Mouse (Mus musculus) A20 (cell line): ENCODE measurements around the gene Capzb.

ENCODE experiments used
- DNase-seq: peaks from one replicate; pipeline ENCODE4 v3.0.0-alpha.2; 2011; ENCODE audit warnings: low read depth, low spot score

The Capzb gene

GRCm38 (mm10) chr4:139305521-139305920, 112.8 kb downstream of the Capzb start:
- DNase-seq, result peak; percentile 89

GRCm38 (mm10) chr4:139307916-139308315, 115.2 kb downstream of the Capzb start:
- peak; percentile 76 for DNase-seq

- DNase-seq, result peak; percentile 74
These were observed 117.0 kb downstream of the Capzb start for GRCm38 (mm10) chr4:139309651-139310050.

GRCm38 (mm10) chr4:139310171-139310898, 117.6 kb downstream of the Capzb start, which contains the start of the genes Pqlc2 and Akr7a5:
Gene Pqlc2 (minus strand): TSS chr4:139310708.
Gene Akr7a5 (plus strand): TSS chr4:139310744.
- DNase-seq, result peak; percentile 95

- peak; percentile 55 for DNase-seq
These were observed 118.4 kb downstream of the Capzb start for GRCm38 (mm10) chr4:139310899-139311701.

DNA sequence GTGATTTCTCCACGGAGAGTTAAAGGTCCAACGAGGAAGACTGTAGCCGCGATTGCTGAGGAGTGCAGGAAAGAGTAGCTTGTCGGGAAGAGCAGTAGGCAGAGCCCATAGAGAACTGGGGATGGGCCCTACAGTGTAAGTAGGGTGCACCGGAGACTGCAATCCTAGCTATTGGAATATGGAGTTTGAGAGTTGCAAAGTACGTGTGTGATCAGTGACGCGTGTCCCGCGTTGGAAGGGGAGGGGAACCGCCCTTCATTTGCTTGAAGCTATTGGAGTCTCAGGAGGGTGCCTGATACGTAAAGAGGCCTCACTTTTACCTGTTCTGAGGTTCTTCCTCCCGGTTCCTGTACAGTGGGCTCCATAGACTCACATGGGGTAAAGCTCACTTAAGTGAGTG, 119.0 kb downstream of the Capzb start:
- peak; percentile 71 for DNase-seq

GRCm38 (mm10) chr4:139312632-139313031, 119.9 kb downstream of the Capzb start:
- peak; percentile 75 for DNase-seq

GRCm38 (mm10) chr4:139318449-139318848, 125.8 kb downstream of the Capzb start:
- DNase-seq, result peak; percentile 85

GRCm38 (mm10) chr4:139319740-139320139, 127.0 kb downstream of the Capzb start:
- no peak for DNase-seq

DNA sequence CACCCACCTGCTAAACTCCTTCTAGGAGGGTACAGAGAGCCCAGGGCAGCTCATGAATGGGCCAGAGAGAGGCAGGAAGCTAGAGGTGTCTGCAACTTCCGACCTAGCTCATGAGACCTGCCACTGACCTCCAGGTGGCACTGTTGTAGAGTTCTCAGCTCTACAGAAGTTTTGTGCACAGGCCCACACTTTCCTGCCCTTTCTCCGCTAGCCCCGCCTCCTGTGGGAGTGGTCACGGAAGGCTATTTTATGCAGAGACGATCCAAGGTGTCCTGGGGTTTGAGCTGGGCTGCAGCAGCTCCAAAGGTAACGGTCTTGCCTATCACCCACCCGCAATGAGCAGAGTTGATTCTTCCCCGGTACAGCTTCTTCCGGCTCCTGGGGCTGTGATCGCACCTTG, 137.9 kb downstream of the Capzb start:
- DNase-seq, result peak; percentile 75

DNA sequence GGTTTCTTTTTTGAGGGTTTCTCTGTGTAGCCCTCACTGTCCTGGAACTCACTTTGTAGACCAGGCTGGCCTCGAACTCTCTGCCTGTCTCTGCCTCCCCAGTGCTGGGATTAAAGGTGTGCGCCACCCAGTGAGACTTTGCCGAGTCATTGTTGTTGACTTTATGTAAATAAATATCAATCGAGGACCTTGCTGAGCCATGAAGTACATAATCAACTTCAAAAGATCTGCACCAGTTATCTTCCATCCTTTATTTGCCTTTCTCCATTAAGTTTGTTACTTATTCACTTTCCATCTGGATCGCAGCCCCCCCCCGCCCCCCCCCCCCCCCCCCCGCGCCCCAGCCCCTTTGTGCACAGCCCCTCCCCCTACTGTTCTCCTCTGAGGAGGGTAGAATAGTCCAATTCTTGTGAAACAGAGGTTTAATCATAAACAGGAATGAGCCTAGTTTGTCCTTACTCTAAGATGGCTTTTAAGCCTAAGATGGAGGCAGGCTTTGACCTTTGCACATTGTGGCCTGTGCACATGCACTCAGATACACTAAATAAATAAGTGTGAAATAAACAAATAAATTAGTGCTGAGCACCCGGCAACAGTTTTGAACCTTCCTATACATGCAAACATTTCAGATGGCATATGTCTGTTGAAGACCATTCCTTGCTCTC, 142.1 kb downstream of the Capzb start:
- no peak for DNase-seq

- no peak for DNase-seq
These were observed 142.8 kb downstream of the Capzb start for GRCm38 (mm10) chr4:139335507-139335906.

DNA sequence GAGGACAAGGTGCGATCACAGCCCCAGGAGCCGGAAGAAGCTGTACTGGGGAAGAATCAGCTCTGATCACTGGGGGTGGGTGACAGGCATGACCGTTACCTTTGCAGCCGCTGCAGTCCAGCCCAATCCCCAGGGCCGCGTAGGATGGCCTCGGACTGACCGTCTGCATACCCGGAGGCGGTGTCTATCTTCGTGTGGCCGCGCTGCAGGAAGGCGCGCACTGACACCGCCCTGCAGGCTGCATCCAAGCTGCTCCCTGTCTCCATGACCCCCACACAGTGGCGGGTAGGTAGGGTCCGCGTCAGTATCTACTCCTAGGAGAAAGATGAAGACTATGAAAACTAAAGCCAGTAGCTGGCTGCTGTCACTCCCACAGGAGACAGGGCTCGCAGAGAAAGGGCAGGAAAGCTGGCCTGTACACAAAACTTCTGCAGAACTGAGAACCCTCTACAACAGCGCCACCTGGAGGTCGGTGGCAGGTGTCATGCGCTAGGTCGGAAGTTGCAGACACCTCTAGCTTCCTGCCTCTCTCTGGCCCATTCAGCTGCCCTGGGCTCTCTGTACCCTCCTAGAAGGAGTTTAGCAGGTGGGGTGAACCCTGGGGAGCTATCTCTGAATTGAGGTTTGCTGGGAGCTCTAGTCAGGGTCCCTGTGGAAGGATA, 144.3 kb downstream of the Capzb start:
- peak; percentile 91 for DNase-seq

DNA sequence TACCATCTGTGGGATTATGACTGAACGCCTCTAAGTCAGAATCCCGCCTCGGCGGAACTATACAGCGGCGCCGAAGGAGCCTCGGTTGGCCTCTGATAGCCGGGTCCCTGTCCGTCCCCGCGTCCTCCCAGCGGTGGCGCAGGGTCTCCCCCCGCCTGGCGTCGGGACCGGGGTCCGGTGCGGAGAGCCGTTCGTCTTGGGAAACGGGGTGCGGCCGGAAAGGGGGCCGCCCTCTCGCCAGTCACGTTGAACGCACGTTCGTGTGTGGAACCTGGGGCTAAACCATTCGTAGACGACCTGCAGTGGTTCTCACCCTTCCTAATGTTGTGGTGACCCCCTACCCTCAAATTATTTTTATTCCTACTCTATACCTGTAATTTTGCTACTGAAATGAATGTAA, 145.4 kb downstream of the Capzb start:
- no peak for DNase-seq

- no peak for DNase-seq
These were observed 148.1 kb downstream of the Capzb start for GRCm38 (mm10) chr4:139340835-139341234.
